Mouse (Mus musculus): ENCODE measurements around the gene 3110040N11Rik.

Gene 3110040N11Rik

DNA sequence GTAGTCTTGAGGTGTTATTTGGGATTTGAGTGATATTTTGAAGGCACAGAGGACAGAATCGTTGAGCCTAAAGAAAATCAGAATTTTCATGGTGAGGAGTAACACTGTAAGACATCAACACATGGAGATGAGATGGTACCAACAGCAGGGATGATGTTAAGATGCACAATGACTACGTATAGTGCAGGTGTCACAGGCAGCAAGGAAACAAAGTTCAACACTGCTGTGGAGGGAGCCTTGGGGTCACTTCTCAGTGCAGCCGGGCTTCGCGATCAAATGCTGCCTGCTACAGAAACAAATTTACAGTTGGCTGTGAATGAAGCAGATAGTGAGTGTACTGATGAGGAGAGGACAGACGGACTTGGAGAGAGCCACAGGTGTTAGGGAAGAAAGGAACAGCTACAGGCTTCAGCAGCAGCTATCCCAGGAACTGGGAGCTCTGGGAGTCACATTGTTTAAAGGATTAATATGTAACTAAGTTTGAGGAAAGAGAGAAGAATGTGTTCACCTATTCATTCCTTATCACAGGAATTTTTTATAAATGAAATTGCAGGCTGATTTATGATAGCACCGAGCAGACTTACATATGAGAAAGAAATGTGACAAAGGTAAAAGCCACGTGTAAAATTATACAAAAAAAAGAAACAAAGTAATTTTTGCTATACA lies 50.4 kb downstream of the 3110040N11Rik start:
- no peak for DNase-seq

DNA sequence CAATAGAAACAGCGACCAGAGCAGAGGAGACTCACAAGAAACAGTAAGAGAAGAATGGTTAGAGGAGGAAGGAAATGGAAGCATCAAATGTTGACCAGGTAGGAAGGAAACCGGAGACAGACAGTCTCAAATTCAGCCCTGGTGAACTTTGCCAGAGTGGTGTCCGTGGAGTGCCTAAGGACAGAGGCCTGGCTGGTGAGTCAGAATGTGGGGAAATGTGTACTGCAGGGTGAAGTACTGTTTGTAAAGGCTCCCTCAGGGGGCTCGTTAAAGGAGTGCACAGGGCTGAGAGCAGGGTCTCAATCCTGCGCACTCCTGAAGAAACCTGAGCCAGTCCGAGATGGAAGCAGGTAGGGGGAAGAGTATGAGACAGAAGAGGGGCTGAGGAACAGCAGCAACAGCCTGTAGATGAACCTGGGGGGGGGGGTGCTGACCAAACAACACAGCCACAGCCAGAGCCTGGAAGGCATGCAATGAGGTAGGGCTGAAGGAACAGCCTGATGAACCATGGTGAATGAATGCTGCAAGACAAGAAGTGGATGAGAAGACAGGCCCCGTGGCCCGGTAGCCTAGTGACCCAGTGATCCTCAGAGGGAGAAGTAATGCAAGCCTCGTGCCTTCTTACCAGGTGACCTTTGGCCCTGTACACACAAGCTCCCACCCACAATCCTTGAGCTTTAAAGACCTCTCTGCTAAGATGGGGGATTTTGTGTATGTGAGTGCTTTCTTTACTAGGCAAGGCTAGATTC lies 53.8 kb downstream of the 3110040N11Rik start:
- no peak for DNase-seq

DNA sequence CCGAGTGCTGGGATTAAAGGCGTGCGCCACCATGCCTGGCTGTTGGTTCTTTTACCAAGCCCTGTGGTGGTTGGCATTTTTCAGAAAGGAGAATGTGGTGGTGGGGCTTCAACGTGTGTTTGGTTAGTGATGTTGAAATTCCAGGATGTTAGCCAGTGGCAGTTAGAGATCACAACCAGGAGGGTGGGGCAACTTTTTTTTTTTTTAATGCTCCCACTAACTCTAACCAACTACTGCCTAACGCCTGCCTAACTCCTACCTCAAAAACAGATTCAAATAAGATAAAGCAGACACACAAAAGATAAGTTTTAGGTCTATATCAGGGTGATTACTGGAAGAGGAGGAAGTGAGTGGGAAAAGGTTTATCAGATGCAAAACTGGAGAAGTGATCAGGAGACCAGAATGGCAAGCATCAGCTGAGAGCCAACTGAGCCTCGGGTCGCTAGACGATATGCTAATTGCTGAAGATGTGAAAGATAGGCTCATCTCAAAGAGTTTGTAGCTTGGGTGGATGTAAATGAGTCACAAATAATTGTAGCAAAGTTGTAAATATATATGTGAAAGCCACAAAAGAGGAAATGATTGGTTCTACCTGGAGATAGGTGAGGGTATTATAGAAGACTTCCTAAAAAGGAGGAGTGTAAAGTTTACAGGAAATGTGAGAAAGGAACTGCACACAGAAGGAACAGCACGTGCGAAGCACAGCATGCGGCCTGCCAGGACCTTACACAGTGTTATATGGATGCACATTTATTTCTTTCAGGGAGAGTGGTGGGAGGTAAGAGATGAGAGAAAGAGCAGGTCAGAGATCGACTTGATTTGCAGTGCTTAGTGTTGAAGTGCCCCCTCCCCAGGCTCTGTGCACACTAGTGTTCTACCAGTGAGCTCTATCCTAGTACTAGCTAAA lies 56.8 kb downstream of the 3110040N11Rik start:
- no peak for DNase-seq

Data from cerebellum, adult 11 months (tissue).